Mouse (Mus musculus): ENCODE data around the gene Gm42791. TPM values are rescaled to one million over a fixed set of nuclear protein-coding genes. Genes with fewer than 3 reads are reported as not detected.

The Gm42791 gene
- polyA plus RNA-seq, 1 experiment: not detected

DNA sequence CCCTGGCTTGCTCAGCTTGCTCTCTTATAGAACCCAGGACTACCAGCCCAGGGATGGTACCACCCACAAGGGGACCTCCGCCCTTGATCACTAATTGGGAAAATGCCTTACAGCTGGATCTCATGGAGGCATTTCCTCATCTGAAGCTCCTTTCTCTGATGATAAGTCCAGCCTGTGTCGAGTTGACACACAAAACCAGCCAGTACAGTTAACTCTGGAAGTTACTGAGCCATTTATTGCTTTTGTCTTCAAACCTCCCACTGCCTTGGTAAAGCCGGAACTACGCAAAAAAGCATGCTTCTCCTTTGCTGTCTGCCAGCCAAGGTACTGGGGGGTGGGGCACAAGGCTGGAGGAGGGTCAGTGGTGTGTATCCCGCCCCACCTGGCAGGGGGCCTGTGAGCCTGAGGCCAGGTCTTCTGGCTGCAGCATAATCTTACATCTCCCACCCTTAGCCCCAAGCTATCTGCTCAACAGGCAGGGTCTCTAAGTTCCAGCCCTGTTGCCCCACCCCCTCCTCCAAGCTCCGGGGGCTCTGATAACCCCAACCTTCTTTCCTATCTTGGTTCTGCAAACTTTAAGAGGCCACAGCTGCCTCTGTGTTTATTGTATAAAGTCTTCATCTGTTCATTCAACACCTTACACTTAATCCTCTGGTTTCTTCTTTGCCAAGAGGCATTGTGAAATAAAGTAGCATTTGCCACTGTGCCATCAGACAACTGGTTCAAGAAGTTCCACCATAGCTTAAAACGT, 59.7 kb downstream of the Gm42791 start:
- no peak for TF ChIP-seq GATA1 (IDR thresholded peaks at IDR 0.05; ENCODE audit: low read length)

- TF ChIP-seq GATA1 (IDR thresholded peaks at IDR 0.05; ENCODE audit: low read length): no peak
These were observed 60.5 kb downstream of the Gm42791 start for GRCm38 (mm10) chr5:148934457-148934856.

- no peak for TF ChIP-seq GATA1 (IDR thresholded peaks at IDR 0.05; ENCODE audit: low read length)
These were observed 61.2 kb downstream of the Gm42791 start for GRCm38 (mm10) chr5:148933767-148934166.

GRCm38 (mm10) chr5:148931301-148931700, 63.6 kb downstream of the Gm42791 start:
- TF ChIP-seq GATA1 (IDR thresholded peaks at IDR 0.05; ENCODE audit: low read length): no peak

- no peak for TF ChIP-seq GATA1 (IDR thresholded peaks at IDR 0.05; ENCODE audit: low read length)
These were observed 65.9 kb downstream of the Gm42791 start, which contains the start of gene Katnal1 for GRCm38 (mm10) chr5:148929116-148929449. Katnal1 (minus strand) TSS chr5:148929320.

DNA sequence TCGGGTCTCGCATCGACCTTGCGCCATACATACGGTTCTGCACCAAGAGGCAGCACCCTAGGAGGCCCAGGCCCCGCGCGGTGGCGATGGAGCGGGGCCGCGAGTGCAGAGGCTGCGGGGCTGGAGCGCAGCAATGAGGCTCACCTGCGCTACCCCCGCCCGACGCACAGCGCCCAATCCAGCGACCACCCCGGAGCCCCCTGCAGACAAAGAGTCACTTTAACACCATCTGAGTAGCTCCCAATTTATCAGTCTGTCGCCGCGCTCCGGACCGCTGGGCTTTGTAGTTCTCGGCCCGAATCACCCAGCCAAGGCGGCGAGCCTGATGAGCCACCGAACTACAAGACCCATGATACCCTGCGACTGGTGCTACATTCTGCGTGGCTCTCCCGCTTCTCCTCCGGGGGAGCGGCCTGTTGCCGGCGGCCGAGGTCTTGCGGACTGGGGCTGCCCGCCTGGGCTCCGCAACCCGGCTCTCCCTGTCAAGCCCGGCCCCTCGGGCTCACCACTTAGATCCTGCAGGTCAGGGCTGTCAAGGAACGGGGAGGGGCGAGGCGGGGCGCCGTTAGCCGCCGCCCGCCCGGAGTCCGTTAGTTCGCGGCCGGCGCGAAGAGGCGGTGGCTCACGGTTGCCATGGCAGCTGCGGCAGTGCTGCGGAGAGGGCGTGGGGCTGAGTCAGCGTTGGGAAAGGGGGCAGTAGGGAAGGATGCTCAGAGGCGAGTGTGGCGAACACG, 66.4 kb downstream of the Gm42791 start:
- TF ChIP-seq GATA1 (IDR thresholded peaks at IDR 0.05; ENCODE audit: low read length): no peak

DNA sequence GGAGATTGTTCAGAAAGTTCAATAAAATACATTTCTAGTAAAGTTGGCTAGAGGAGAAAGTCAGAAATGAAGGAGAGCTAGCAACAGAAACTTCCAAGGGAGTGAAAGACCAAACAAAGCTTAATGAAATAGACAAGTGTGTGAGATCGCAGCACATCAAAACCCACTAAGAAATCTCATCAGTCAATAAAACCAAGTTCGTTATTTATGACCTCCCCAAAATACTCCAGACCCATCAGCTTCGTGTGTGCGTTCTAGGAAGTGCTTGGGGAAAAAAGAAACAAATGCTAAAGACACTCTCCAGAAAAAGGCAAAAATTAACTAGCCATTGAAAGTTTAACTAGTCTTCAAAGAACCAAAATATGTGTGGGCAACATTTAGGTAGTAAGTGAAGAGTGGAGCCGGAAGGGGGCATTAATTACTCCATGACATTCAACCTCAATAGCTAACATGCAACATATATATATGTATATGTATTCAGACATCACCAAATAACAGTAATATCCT, 67.2 kb downstream of the Gm42791 start:
- no peak for TF ChIP-seq GATA1 (IDR thresholded peaks at IDR 0.05; ENCODE audit: low read length)

DNA sequence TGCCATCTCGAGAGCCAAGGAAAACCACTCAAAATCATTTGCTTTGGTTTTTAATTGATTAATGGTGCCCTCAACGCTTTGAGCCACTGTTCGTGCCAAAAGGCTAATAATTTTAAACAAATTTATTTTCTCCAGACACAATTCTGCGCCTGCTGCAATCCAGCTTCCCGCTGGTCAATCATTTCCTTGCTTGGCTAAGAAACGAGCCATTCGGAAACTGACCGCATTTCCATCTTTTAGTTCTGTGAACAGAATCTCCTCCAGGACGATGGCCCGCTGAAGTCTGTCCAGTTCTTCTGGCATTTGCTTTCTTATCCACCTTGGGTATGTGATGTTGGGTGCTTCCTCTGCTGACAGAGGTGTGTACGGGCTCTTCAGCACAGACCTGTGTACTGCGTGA, 70.4 kb downstream of the Gm42791 start:
- no peak for TF ChIP-seq GATA1 (IDR thresholded peaks at IDR 0.05; ENCODE audit: low read length)

GRCm38 (mm10) chr5:148924051-148924450, 70.9 kb downstream of the Gm42791 start:
- TF ChIP-seq GATA1 (IDR thresholded peaks at IDR 0.05; ENCODE audit: low read length): no peak

- no peak for TF ChIP-seq GATA1 (IDR thresholded peaks at IDR 0.05; ENCODE audit: low read length)
These were observed 71.5 kb downstream of the Gm42791 start for GRCm38 (mm10) chr5:148923408-148923807.

GRCm38 (mm10) chr5:148922773-148923172, 72.2 kb downstream of the Gm42791 start:
- TF ChIP-seq GATA1 (IDR thresholded peaks at IDR 0.05; ENCODE audit: low read length): no peak

- TF ChIP-seq GATA1 (IDR thresholded peaks at IDR 0.05; ENCODE audit: low read length): no peak
These were observed 76.9 kb downstream of the Gm42791 start for GRCm38 (mm10) chr5:148918049-148918448.

- no peak for TF ChIP-seq GATA1 (IDR thresholded peaks at IDR 0.05; ENCODE audit: low read length)
These were observed 78.2 kb downstream of the Gm42791 start for GRCm38 (mm10) chr5:148916775-148917174.

DNA sequence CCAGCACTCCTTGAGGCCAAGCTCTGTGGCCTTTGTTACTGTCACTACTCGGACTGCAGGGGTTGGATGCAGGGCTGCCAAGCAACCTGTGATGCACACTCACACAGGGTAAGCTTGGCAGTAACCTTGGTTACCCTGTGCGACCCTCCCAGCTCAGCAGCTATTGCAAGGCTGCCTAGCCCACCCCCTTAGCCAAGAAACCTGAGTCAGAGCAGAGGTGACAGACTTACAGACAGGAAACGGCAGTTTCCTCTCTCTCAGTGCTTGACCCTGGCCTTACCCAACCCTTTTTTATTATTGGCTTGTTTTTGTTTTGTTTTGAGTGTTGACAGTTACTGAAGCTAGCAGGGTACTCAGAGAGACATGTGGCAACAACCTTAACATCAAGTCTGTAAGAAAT, 82.7 kb downstream of the Gm42791 start:
- TF ChIP-seq GATA1 (IDR thresholded peaks at IDR 0.05; ENCODE audit: low read length): no peak

DNA sequence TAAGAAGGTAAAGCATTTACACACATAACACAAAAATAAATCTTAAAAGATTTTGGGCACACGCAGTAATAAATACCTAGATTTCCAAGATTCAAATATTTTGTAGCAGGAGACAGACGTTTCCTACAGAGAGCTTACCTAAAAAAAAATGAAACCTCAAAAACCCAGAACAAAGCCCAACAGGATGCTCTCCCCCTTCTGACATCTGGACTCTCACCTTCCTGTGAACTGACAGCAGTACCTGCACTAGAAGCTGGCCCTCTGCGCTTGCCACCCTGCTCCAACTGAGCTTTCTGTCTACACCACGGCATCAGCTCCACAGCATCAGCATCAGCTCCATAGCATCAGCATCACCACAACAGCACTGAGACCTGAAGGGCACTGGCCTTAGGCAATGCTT, 84.9 kb downstream of the Gm42791 start:
- no peak for TF ChIP-seq GATA1 (IDR thresholded peaks at IDR 0.05; ENCODE audit: low read length)

DNA sequence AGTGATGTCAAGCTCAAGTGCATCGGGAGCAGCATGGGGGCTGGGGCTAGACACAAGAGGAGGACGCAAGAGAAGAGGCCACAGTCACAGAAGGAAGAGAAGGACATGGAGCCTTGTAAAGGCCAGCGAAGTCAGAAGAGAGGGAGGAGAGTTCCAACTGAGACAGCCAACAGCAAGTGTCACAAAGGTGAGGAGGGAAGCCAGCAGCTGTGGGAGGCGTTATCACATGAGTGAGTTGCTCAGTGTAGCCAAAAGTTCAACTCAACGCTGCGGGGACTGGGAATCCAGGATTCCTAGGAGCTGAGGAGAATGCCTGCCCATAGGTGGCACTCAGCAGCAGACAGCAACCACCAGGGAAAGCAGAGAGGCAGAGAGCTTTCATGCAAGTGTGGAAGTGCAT, 85.5 kb downstream of the Gm42791 start:
- TF ChIP-seq GATA1 (IDR thresholded peaks at IDR 0.05; ENCODE audit: low read length): no peak

DNA sequence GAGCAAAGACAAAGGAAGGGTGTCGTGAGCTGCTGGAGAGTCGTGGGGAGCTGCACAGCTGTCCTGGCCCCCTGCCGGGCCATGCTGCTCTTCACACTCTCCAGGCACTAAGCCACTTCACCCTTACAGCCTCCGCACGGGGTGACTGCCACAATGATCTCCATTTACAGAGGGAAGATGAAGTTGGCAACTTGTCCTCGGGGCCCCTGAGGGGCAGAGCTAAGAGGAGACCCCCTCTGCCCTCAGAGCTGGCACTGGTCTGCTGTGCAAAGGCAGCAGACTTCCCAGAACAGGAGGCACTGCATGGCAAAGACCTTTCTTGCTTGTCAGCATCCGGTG, 85.9 kb downstream of the Gm42791 start:
- no peak for TF ChIP-seq GATA1 (IDR thresholded peaks at IDR 0.05; ENCODE audit: low read length)
